Mouse (Mus musculus): Measurements from ENCODE around the gene Igdcc4. TPM values are rescaled to one million over a fixed set of nuclear protein-coding genes. Genes with fewer than 3 reads are reported as not detected.

The Igdcc4 gene
- polyA plus RNA-seq, 1 experiment from 2014 or later = 4.9 TPM

DNA sequence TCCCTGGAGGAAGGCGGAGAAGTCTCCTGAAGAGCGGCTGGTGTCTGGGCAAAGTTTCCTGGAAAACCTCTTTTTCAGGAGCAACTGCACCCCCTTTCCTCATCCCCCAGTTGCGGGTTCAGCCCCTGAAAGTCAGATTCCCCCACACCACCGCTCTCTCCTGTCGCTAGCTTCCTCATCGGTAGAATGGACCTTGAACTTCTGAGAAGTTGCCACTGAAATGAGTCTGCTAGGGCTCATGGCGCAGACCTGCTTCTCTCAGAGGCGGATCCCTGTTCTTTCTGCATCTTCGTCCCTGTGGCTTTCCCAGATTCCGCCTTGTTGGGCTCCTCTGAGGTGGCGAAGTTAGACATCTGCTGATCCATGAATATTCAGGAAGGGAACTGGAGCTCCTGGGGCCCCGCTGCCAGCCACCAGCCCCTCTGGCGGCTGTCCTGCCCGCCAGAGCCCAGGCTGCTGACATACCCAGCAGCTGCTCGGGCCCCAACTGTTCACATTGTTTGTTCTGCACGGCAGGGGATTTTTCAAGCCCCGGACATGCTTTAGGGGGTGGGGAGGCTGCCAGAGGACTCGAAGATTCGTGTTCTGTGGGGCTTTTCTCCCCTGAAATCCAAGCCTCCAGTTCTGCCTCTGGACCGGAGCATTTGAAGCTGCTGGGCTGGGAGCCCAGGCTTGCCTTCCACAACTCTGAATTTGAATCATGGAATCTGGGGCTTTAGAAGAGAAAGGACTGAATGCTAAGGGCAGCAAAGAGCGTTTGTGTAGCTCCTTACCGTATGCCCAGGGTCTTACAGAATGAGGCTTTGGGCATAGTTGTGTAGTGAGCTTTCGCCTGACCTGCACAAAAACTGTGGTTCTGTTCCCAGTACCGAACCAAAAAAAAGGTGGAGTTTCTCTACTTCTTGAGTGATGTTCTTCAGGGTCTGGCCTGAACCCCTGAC is 8.1 kb downstream of the Igdcc4 start:
- DNase-seq (ENCODE audit: low spot score) = no peak

GRCm38 (mm10) chr9:65111698-65112097 is 10.4 kb downstream of the Igdcc4 start:
- DNase-seq (ENCODE audit: low spot score) = no peak

- DNase-seq (ENCODE audit: low spot score) = no peak
Observed at GRCm38 (mm10) chr9:65113694-65114093, 12.4 kb downstream of the Igdcc4 start.

DNA sequence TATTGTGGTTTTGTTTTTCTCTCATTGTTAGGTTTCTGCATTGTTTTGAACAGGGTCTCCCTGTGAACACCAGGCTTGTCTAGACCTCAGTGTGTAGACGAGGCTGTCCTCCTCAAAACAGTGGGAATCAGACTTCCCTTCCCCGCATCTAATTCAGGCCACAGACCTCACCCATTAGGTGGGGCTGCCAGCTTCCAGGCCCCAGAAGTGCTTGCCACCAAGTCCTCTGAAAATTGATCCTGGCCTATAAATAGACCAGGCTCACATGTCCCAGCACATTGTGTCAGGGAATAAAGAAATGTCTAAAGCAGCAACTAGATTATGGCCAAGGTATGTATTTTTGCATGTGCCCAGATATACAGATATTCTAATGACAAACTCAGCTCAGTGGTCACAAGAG is 14.6 kb downstream of the Igdcc4 start:
- DNase-seq (ENCODE audit: low spot score) = no peak

DNA sequence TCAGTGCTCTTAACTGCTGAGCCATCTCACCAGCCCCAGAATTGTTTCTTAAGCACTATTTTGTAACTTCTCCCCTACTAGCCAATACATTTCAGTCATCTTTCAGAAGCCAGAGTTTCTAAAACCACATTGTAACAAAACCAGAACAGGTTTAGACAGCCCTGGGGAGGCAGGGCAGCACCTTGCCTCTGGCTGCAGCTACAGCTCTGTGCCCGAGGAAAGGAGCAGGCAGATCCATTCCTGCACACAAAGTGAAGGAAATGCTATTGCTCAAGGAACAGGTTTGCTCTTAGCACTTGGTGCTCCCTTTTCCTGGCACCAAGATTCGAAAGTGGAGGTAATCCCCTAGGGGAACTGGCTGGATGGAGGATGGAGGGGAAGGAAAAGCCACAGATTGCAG is 16.2 kb downstream of the Igdcc4 start:
- DNase-seq (ENCODE audit: low spot score) = no peak

GRCm38 (mm10) chr9:65120935-65121334 is 19.6 kb downstream of the Igdcc4 start:
- DNase-seq (ENCODE audit: low spot score) = peak; percentile 53

- DNase-seq (ENCODE audit: low spot score) = no peak
Observed at GRCm38 (mm10) chr9:65122545-65122944, 21.3 kb downstream of the Igdcc4 start.

- peak; percentile 34 for DNase-seq (ENCODE audit: low spot score)
Observed at GRCm38 (mm10) chr9:65123552-65124168, 22.4 kb downstream of the Igdcc4 start.

- DNase-seq (ENCODE audit: low spot score) = peak; percentile 67
Observed at GRCm38 (mm10) chr9:65128123-65128815, 27.0 kb downstream of the Igdcc4 start.

DNA sequence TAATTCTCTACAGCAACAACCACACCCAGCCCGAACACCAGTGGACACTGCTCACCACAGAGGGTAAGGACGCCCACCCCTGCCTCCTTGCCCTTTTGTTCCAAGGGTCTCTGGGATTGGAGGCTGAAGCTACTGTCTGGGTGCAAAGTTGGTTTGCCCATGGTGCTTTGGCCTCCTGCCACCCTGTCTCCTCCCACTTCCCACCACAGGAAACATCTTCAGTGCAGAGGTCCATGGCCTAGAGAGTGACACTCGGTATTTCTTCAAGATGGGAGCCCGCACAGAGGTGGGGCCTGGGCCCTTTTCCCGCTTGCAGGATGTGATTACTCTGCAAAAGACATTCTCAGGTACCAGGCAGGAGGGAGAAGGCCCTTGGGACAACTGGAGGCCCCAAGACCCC is 30.4 kb downstream of the Igdcc4 start:
- no peak for DNase-seq (ENCODE audit: low spot score)

- DNase-seq (ENCODE audit: low spot score) = peak; percentile 83
Observed at GRCm38 (mm10) chr9:65133739-65134138, 32.5 kb downstream of the Igdcc4 start.

DNA sequence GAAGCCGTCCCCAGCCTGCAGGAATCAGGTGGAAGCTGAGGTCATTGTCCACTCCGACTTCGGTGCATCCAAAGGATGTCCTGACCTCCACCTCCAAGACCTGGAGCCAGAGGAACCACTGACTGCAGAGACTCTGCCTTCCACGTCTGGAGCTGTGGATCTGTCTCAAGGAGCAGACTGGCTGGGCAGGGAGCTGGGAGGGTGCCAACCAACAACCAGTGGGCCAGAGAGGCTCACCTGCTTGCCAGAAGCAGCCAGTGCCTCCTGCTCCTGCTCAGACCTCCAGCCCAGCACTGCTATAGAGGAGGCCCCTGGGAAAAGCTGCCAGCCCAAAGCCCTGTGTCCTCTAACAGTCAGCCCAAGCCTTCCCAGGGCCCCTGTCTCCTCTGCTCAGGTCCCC is 33.8 kb downstream of the Igdcc4 start:
- no peak for DNase-seq (ENCODE audit: low spot score)

DNA sequence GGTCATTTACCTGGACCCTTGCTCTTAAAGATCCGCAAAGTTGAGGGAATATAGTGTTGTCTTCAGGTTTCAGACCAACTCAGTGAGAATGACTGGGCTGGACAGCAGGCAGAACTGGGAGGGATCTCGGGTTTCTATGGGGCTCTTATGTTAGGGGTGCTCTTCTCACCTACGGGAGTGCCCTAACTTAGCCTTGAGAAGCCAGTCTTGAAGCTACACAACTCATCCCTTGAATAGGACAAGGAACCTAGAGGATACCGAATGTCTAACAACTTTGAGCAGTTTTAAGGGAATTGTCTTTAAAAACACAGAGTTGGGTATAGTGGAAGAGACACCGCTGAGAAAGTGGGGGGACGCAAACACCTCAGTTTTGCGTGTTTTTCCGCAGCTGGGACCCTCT is 39.2 kb downstream of the Igdcc4 start:
- no peak for DNase-seq (ENCODE audit: low spot score)

DNA sequence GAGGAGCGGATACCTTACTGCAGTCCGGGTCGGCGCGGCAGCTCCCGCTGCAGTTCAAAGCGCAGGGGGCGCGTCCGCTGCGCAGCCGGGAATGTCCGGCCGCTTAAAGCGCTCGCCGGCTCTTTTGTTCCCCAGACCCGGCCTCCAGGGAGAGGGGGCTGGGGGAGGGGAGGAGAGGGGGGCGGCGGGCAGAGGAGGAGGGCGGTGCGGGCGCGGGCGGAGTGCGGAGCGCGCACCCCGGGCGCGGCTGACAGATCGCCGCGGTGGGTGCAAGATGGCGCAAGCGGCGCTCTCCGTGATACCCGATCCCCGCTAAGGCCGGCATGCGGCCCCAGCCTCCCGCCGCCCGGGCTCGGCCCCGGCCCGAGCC is 39.6 kb downstream of the Igdcc4 start, which contains the start of gene Igdcc3:
Igdcc3 (plus strand) TSS at position 254 of the 370 bp plus-strand sequence.
- no peak for DNase-seq (ENCODE audit: low spot score)

DNA sequence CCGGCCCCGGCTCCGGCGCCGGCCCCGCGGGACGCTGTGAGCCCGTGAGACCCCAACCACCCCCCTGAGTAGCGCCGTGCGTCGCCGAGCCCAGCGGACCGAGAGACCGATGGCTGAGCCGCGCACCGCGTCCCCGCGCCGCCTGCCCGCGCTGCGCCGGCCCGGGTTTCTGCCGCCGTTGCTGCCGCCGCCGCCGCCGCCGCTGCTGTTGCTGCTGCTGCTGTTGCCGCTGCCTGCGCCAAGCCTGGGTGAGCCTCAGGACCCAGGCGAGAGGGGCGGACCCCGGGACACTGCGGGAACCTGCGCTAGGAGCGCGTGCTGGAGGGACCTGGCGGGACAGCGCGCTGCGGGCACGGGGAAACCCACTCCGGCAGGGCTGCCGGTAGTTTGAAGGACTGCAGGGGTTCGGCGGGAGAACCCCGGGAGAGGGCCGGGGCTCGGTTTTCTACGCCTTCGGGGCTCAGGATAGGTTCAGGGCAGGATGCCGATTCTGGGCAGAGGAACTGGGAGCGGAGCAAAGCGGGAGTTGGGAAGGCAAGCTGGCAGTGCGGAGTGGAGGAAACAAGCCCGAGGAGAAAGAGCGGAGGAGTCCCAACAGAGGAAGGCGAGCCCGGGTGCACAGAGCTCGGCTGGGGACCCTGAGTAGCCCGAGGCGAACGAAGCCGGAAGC is 40.2 kb downstream of the Igdcc4 start:
- DNase-seq (ENCODE audit: low spot score) = peak; percentile 31

- peak; percentile 2 for DNase-seq (ENCODE audit: low spot score)
Observed at GRCm38 (mm10) chr9:65141976-65142318, 40.7 kb downstream of the Igdcc4 start.

DNA sequence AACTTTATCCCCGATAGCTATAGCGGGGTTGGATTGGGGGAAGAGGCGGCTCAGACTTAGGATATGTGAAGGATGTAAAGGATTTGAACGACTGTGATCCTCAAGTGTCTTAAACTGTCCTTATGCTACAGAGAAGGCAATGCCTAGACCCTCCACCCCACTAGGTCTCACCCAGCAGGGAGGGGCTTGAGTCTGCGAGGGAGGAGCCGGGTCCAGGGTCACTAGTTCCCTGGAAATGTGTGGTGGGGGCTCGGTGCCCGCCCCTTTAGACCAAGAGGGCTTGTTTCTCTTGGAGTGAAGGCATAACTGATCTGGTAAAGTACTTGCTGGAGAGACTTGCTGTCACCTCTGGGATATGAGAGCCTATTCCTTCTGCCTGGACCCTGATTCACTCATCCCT is 41.1 kb downstream of the Igdcc4 start:
- DNase-seq (ENCODE audit: low spot score) = peak; percentile 1

DNA sequence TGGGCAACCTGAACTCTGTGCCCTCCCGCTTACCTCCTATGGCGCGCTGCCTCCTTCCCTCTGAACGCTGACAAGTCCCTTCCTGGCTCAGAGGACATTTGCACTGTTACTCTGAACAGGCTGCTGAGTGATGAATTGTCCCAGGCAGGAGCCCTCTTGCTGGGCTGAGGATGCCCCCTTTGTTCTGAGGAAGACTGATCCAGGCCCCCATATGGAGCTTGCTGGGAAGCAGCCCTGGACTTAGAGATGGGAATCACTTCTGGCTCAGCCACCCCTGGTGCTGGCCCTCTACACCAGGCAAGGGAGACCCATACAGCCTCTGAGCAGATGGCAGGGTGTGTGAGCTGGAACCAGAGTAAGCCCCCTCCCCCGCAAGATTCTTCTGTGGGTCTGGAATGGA is 44.7 kb downstream of the Igdcc4 start:
- DNase-seq (ENCODE audit: low spot score) = no peak

DNA sequence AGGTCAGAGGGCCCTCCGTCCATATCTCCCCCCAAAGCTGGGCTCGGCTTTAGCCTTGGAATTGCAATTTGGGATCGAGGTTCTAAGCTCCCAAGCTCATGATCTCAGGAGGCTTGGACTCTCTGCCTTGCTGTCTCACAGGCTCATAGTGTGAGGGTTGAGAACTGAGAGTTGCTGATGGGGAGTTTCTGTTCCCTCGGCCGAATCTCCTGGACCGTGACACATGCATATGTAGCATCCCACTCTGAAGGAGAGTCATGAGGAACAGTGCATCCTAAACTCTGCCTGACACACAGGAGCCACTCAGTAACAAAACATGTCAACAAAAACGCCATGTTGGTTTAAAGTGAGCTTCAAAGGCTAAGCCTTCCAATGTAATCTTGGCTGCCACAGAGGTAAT is 47.2 kb downstream of the Igdcc4 start:
- no peak for DNase-seq (ENCODE audit: low spot score)

DNA sequence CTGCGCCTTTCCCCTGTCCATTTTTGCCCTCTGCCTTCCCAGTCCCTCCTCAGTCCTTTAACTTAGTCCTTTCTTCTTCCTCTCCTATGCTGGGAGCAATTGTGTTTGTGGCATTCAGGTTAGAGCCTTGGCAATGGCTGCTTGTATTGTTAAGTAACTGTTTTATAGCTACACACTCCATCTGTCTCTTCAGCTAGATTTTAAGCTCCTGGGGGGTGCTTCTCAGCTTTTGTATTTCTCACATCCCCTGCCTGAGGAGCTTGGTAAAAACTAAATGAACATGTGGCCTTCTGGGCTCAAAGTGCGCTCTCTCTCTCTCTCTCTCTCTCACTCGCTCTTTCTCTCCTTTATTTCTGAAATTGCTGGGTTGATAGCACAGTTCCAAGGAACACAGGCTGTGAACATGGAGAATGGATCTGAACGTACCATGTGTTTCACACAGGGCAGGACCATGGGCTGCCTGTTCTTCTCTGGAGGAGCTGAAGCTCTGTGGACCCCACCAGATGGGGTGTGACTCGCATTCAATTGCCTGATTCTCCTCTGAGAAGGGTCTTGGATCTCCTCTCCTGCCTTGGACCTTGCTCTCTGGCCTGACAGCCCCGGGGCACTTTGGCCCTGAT is 51.5 kb downstream of the Igdcc4 start:
- no peak for DNase-seq (ENCODE audit: low spot score)

DNA sequence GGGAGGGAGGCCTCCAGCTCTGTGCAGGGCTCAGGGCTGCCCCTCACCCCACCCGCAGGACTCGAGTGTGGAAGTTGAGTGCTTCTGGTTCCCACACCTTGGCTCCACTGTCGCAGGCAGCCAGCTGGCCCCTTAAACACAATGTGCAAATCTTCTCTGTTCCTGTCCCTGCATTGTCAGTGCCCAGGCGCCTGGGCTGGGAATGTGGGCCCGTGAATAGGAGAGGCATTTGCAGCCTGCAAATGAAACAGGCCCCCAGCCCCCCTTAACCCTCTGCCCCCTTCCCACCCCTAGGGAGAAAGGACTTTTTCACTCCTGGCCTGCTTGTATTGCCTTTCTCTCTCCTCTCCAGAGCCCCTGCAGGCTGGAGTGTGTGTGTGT is 52.0 kb downstream of the Igdcc4 start:
- DNase-seq (ENCODE audit: low spot score) = no peak

Measured in thymus, postnatal 0 days (tissue).